Mouse (Mus musculus) heart, adult 9 months (tissue): ENCODE measurements around the gene Myh6.

Experiments
- DNase-seq, 2 experiments: peaks; one replicate each; pipeline ENCODE4 v3.0.0; 2022; ENCODE audit warnings: low spot score in 2 of 2

Gene Myh6

GRCm38 (mm10) chr14:54932645-54933150, 34.0 kb downstream of the Myh6 start, which contains the start of gene Il25:
TSS of gene Il25 (plus strand) at chr14:54932695.
- DNase-seq: no peak

- DNase-seq: no peak
Measured at GRCm38 (mm10) chr14:54930431-54930830, 36.3 kb downstream of the Myh6 start.

- DNase-seq: no peak
Measured at GRCm38 (mm10) chr14:54929801-54930200, 36.9 kb downstream of the Myh6 start.

- no peak for DNase-seq
Measured at GRCm38 (mm10) chr14:54927296-54927695, 39.4 kb downstream of the Myh6 start.

GRCm38 (mm10) chr14:54926401-54927158, 40.1 kb downstream of the Myh6 start:
- DNase-seq: peak; percentile 65 to 72

DNA sequence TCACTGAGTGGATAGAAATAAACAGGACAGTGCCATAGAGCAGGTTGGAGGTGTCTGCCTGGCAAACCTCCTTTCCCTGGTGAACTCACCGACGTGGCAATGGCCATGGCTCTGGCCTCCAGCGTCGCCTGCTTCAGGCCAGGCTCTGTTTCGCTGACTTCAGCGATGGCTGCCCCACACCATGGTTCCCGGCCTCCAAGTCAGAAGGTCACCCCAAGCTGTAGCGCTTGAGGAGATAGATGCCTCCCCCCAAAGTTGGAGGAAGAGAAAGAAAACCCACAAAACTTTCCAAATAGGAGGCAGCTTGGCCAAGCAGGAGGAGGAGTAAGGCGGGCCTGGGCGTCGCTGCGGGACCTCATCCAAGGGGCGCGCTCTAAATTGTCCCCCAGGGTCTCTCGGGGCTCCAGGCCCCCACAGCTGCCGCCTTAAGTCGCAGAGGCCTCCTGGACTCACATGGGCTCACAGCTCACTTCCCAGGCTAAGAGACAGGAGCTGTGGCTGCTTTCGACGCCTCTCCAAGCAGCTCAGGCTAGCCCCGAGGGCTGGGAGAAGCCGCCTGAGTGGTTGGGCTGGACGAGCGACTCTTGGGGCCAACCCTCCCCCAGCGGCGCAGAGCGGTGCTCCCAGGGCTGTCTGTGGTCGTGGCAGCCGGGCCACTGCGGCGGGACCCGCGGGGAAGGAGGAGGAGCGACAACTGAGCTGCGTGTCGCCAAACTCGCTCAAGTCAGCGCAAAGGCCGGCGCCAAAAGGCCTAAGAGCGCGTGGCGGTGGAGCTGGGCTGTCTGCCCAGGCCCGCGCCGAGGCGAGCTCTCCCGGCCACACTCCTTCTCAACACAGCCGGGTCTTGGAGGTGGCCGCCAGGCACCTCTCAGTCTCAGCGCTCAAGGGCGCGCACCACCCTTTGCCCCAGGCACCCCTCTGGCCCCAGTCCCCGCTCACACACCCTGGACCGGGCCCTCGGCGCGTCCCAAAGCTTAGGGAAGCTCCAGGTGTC, 41.1 kb downstream of the Myh6 start, which contains the start of gene Efs:
TSS of gene Efs (minus strand) at position 778 of the 994 bp plus-strand sequence.
- peak; percentile 56 to 68 for DNase-seq

DNA sequence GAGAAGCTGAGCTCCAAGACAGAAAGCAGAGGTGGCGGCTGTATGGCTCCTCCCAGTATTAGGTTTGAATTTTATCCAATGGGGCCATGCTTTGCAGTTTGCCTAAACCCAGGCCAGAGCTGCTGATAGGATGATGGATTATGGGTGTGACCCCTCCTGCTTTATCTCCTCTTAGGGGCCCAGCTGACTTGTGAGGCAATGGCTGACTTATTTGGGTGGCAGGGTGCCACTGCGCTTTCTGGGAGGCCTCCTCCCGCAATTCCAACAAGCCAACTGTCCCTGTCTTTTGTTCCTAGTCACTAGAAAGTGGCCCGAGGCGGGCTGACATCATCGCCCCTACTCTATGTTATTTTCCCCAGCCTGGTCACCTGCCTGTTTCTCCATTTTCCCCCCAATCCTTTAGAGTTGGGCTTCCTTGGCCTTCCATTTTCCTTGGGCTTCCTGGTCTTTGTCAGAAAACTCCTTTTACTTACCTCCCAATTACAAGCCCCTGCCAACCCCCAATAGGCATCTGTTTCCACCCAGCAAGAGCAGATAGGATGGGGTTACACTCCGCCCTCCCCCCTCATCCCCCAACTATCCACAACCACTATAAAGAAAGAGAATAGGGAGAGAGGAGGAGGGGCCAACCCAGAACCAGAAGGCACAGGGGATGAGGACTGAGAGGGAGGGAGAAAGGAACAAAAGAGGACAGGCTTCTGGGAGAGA, 41.9 kb downstream of the Myh6 start:
- peak; percentile 79 to 82 for DNase-seq

DNA sequence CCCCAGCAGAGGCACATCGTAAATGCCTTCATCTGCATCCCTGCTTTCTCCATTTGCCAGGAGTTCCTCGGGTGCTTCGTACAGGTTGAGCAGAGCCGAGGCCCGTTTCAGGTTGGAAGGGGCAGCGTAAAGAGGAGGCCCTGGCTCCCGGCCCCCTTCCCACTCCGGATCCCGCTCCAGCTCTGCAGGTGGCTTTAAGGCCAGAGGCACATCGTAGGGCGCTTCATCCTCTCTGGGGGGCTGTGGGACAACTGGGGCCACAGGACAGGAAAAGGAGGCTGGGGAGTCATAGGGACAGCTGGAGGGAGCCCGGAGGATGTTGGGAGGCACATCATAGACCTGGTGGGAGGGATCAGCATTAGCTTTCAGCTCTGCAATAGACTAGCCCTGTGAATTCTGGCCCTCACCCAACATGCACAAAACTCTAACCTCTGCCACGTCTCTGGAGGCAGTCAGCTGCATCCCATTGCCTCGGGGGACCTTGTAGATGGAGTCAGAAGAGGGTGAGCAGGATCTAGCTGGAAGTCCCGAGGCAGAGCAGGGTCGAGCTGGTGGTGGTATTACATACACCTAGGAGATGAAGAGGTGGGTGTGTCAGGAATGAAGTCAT, 46.5 kb downstream of the Myh6 start:
- DNase-seq: no peak

- DNase-seq: no peak
Measured at GRCm38 (mm10) chr14:54913343-54913742, 53.4 kb downstream of the Myh6 start.

- peak; percentile 68 to 69 for DNase-seq
Measured at GRCm38 (mm10) chr14:54912886-54913285, 53.8 kb downstream of the Myh6 start, which contains the start of gene Slc22a17. TSS of gene Slc22a17 (minus strand) at chr14:54913132.

GRCm38 (mm10) chr14:54912109-54912850, 54.4 kb downstream of the Myh6 start:
- no peak for DNase-seq

DNA sequence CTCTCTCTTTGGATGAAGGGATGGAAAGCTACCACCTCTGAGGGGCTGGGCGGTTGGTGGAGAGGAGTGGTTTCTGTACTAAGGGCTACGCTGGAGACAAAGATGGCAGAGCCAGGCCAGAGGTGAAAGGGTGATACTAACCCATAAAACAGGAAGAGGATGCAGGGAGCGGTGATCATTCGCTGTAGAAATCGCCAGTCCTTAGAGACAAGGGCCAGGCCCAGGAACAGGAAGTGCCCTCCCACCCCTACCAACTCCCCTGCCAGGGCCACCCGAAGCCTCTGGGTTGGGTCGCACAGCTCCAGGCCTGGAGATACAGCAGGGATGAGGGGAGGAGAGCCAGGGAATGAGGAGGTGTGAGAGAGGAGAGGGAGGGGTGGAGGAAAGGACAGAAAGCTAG, 58.0 kb downstream of the Myh6 start:
- DNase-seq: no peak

DNA sequence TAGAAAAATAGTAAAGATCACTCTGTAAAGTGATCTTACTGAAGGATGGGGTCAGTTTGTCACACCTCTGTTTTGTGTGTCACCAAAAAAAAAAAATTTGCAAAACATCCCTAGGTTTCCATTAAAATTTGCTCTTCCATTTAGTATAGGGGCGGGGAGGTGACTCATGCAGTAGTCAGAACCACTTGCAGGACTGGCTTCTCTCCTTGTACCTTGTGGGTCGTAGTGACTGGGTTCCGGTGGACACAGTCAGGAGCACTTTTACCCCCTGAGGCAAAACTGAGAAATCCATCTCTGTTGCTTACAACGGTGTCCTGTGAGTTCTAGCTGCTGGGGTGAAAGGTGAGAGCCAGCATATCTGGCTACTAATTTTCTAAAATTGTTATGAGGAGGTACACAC, 63.1 kb downstream of the Myh6 start:
- no peak for DNase-seq

- DNase-seq: peak; percentile 49 to 74
Measured at GRCm38 (mm10) chr14:54900383-54900782, 66.3 kb downstream of the Myh6 start.

DNA sequence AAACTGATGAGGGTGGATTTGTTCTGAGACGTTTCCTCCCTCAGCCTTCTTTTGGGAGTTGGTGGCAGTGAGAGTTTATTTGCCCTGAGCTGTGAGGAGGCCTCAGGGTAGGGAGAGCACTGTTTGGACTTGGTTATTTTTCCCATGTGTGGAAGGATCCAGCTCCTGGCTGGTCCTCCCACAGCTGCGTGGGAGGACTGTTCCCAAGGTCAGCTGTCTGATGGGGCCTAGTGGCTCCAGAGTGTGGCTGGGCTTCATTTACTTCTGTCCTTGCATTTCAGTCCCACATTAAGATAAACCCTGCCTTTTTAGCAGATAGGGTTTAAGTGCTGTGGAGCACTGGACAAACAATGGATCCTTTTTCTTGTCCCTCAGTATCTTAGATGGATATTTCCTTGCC, 69.3 kb downstream of the Myh6 start:
- DNase-seq: no peak

DNA sequence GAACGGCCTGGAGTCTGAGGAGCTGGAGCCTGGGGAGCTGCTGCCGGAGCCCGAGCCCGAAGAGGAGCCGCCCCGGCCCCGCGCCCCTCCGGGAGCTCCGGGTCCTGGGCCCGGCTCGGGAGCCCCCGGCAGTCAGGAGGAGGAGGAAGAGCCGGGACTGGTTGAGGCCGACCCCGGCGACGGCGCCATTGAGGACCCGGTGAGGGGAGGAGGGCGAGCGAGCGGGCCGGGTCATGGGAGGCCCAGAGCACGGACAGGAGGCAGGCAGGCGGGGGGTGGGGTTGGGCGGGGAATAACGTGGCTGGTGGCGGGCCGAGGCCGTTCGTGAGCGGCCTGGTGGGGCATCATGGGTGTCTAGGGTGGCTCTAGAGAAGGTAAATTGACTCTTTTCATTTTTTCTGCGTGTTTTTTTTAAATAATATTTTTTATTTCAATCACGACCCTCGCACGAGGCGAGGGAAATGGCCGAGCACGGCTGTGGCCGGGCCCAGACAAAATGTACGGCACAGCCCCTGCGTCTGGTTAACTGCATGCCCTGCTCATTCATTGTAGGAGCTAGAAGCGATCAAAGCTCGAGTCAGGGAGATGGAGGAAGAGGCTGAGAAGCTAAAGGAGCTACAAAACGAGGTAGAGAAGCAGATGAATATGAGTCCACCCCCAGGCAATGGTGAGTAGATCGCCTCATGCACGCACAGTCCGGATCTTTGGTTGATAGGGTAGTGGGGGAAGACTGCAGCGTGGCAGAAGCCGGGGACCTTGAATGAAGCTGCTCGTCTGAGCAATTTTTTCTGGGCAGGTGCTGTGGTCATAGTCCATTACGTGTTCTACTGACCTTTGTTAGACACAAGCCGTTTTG, 72.2 kb downstream of the Myh6 start:
- no peak for DNase-seq

- DNase-seq: peak; percentile 100
Measured at GRCm38 (mm10) chr14:54893651-54894181, 73.0 kb downstream of the Myh6 start.

DNA sequence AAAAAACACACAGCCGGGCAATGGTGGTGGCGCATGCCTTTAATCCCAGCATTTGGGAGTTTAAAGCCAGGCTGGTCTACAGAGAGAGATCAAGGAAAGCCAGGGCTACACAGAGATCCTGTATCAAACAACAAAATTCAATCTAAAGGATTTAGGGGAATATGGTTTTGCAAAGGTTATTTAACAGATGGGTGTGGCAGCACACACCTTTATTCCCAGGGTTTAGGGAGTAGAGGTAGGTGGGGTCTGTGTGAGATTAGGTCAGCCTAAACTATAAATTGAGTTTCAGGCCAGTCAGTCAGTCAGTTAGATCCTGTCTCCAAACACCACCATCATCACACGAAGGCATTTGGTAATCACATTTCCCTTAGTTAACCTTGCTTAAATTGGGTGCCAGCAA, 74.5 kb downstream of the Myh6 start, which contains the start of gene Pabpn1:
TSS of gene Pabpn1 (plus strand) at position 301 of the 400 bp plus-strand sequence.
- no peak for DNase-seq
